Mouse (Mus musculus) megakaryocyte, embryonic 14.5 days (primary cell): Measurements from ENCODE around the gene Kcnk2. TPM values are rescaled to one million over a fixed set of nuclear protein-coding genes. Genes with fewer than 3 reads are reported as not detected.
"Not testable (repeated sequence)": the region's sequence is repeated elsewhere in the genome, so short reads cannot be mapped to it uniquely, and the experiment has no call there.

Experiments
- H3K27me3 ChIP-seq: replicated peaks from 2 replicates; pipeline ENCODE3; 2012; ENCODE audit warnings: inconsistent platforms
- H3K36me3 ChIP-seq: replicated peaks from 2 replicates; pipeline ENCODE3; 2012; ENCODE audit warnings: low read length, inconsistent platforms, mixed read lengths
- H3K4me1 ChIP-seq: 2 replicates; pipeline ENCODE4 v1.6.1; 2012; ENCODE audit warnings: inconsistent platforms
- H3K4me3 ChIP-seq: replicated peaks from 2 replicates; pipeline ENCODE3; 2012; ENCODE audit warnings: moderate library complexity, mild to moderate bottlenecking, inconsistent platforms
- H3K9me3 ChIP-seq: 2 replicates; pipeline ENCODE4 v1.6.1; 2012; ENCODE audit warnings: inconsistent platforms
- FLI1 ChIP-seq: IDR thresholded peaks from 2 replicates; pipeline ENCODE4 v1.6.1; 2012; ENCODE audit warnings: low read length, inconsistent platforms, mixed read lengths
- GATA1 ChIP-seq: IDR thresholded peaks from 3 replicates; pipeline ENCODE4 v1.6.1; 2012; ENCODE audit warnings: mixed read lengths, low read length, inconsistent platforms, borderline replicate concordance
- polyA plus RNA-seq: library from polyadenylated mRNA; stranded (reverse); fragments of >175 nt; gene quantifications from 2 replicates; pipeline ENCODE4 v1.2.3, GENCODE M21; 2012; ENCODE audit warnings: low replicate concordance; ENCODE audit not compliant: insufficient read depth

The Kcnk2 gene
- polyA plus RNA-seq, 1 experiment = not detected

DNA sequence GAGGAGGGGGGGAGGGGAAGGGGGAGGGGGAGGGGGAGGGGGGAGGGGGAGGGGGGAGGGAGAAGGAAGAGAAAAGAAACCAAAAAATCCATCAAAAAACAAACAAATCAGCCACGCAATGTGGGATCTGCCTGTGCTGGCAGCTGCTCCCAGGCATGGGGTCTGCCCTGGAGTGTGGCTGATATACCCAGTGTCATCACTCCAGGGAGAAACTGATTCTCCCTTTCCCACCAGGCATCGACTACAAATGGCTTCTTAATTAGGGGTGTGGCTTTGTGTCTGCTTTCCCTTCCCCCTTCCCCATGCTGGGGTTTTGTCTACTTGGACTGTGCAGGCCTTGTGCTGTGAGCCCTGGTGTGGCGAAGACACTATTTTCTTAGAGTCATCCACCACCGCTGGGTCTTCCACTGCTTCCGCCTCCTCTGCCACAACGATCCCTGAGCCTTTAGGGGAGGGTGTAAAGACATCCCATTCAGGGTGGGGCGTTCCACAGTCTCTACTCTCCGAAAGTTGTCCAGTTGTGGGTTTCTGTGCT, 97.0 kb downstream of the Kcnk2 start:
- no peak for TF ChIP-seq GATA1
- TF ChIP-seq FLI1 = no peak
- H3K27me3 ChIP-seq = no peaks in the 10 kb centered on the region
- H3K9me3 ChIP-seq = peaks cover 28% of the 10 kb centered on the region
- no peak overlapping the region for H3K4me3 ChIP-seq
- no peaks in the 10 kb centered on the region for H3K36me3 ChIP-seq
- H3K4me1 ChIP-seq = no peaks in the 10 kb centered on the region

DNA sequence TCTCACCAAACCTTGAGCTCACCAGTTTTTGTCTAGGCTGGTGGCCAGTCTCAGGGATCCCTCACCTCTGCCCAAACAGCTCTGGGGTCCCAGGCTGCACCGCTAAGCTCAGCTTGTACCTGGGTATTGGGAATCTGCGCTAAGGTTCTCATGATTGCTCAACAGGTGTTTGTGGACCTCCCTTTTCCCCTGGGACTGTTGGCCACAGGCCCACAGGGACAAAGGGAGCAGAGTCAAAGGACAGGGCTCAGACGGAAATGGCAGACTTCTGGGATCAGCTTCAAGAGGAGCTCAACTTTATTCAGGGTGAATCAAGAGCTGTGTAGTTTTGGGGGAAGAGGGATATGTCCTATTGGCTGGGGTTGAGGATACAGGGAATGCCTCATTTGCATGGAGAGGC, 99.1 kb downstream of the Kcnk2 start:
- no peak for TF ChIP-seq GATA1
- no peak for TF ChIP-seq FLI1
- H3K4me3 ChIP-seq = no peak overlapping the region
- peaks cover 28% of the 10 kb centered on the region for H3K9me3 ChIP-seq
- H3K27me3 ChIP-seq = no peaks in the 10 kb centered on the region
- H3K4me1 ChIP-seq = no peaks in the 10 kb centered on the region
- H3K36me3 ChIP-seq = no peaks in the 10 kb centered on the region

DNA sequence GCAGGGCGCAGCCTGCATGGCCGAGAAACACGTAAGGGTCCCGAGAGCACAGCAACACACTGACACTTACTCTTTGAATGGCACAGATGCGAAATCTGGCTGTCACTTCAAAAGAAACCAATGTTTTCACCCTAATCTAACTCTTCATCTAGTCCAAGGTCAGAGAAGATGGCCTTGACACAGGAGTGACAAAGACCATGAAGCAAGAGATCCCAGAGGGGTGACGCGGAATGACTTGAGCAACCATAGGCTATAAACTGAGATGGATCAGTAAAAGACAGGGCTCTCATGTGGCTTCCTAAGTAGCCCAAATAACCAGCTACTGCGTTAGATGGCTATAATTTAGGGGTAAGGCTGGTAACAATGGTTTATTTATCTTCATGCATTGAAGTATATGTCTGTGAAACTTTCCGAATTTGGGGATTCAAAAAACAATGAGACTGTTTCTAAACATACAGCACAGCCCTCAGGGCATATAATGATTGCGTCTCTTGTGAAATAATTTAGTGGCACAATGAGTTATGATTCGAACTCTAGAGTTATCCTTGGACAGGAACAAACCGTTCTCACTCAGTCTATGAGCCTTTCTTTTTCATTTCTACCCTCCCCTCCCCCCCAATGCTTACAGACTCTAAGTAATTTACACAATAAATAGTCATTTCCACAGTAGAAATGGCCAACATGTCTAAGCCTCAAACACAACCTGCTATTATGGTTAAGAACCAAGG, 108.2 kb downstream of the Kcnk2 start:
- TF ChIP-seq FLI1 = no peak
- TF ChIP-seq GATA1 = no peak
- Histone ChIP-seq H3K4me3 (no peak overlapping the region), H3K9me3 (peaks cover 25% of the 10 kb centered on the region), H3K36me3 (no peaks in the 10 kb centered on the region), H3K27me3 (no peaks in the 10 kb centered on the region), H3K4me1 (no peaks in the 10 kb centered on the region)

DNA sequence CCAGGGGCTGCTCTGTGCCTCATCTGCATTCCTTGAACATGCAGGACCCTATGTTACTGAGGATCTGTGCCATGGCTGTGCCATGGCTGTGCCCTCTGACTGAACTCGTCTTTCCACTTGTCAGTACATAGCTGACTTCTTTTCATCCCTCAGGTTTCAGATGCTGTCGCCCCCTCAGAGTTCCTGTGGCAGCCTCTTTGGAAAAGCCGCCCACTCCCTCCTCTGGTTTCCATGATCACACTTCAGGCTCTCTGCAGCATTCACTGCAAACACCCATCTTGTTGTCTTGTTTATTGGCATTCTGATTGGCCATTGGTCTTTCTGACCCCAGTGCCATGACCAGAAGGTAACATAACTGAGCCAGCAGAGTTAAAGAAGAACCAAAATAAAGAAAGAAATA, 111.2 kb downstream of the Kcnk2 start:
- H3K4me1 ChIP-seq = no peaks in the 10 kb centered on the region
- H3K4me3 ChIP-seq = no peak overlapping the region
- H3K9me3 ChIP-seq = peaks cover 21% of the 10 kb centered on the region
- no peaks in the 10 kb centered on the region for H3K36me3 ChIP-seq
- no peak for TF ChIP-seq GATA1
- TF ChIP-seq FLI1 = no peak
- no peaks in the 10 kb centered on the region for H3K27me3 ChIP-seq

DNA sequence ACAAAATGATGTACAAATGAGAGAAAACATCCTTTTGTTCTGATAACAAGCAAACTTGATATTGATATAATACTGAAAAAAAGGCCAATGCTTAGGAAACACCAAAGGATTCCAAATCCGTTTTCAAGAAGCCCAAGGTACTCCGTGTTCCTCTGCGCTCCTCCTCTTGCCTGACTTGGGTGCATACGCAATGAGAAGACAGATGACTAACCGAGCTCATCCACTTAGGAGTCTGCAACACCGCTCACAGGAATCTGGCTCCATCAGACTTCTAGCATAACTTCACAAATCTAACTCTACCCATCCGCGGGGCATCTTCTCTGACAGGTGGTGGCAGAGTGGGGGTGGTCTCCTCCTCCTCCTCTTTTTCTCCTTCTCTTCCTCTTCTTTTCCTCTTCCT, 113.1 kb downstream of the Kcnk2 start:
- H3K4me3 ChIP-seq = no peak overlapping the region

DNA sequence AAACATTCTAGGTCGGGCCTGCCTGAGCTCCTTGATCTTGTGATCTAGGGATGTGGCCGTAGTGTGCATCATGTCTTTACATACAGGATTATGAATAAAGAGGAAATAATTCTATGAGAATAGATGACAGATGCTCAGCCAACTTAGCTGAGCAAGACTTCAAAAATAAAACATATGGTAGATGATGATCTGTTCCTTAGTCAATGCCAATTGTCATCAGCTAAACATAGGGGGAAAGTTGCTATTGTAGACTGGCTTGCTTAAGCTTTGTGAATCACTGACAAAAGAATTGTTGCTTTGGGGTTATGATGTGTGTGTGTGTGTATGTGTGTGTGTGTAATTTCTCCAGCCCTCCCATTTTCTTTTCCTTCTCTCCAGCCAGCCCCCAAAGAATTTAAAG, 129.8 kb downstream of the Kcnk2 start:
- H3K4me1 ChIP-seq = no peaks in the 10 kb centered on the region
- H3K4me3 ChIP-seq = no peak overlapping the region
- H3K36me3 ChIP-seq = no peaks in the 10 kb centered on the region
- TF ChIP-seq FLI1 (no peak), GATA1 (no peak)
- H3K27me3 ChIP-seq = no peaks in the 10 kb centered on the region
- H3K9me3 ChIP-seq = peaks cover 39% of the 10 kb centered on the region

More for the DNA sequence above, 113.1 kb downstream of the Kcnk2 start:
- Histone ChIP-seq H3K4me1 (no peaks in the 10 kb centered on the region), H3K9me3 (peaks cover 19% of the 10 kb centered on the region), H3K27me3 (no peaks in the 10 kb centered on the region), H3K36me3 (no peaks in the 10 kb centered on the region)
- TF ChIP-seq FLI1 = no peak
- TF ChIP-seq GATA1 = no peak

DNA sequence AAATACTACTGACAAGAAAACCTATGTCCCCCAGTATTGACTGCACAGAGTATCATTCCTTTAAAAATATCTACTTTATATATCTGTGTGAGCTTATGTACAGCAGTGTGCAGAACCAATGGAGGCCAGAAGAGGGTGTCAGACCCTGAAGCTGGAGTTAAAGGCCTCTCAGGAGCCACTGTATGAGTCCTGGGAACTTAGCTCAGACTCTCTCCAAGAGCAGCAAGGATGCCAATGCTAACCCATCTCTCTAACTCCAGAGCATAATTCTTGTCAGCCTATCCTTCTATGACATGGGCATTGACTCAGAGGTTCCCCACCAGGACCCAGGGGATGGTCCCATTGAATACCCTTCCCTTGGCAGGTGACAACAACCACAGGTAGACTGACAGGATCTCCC, 148.4 kb downstream of the Kcnk2 start:
- H3K27me3 ChIP-seq = no peaks in the 10 kb centered on the region
- H3K36me3 ChIP-seq = no peaks in the 10 kb centered on the region
- TF ChIP-seq GATA1 = no peak
- no peak for TF ChIP-seq FLI1
- H3K4me1 ChIP-seq = no peaks in the 10 kb centered on the region
- H3K9me3 ChIP-seq = peaks cover 38% of the 10 kb centered on the region
- H3K4me3 ChIP-seq = no peak overlapping the region

DNA sequence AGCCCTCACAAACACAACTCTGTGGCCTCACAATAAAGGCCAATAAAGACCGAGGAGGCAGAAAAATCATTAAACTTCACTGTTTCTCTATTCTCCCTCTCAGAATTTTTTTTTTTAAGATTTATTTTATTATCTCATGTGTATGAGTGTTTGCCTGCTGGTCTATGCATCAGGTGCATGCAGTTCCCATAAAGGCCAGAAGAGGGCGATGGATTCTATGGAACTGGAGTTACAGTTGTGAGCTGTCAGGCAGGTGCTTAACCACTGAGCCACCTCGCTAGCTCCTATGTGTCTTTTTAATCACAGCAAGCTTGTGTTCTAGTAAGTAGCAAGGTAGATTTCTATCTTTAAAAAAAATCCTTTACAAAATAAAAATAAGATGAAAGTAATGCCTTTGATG, 148.9 kb downstream of the Kcnk2 start:
- Histone ChIP-seq H3K9me3 (peaks cover 39% of the 10 kb centered on the region), H3K4me3 (no peak overlapping the region), H3K4me1 (no peaks in the 10 kb centered on the region), H3K36me3 (no peaks in the 10 kb centered on the region), H3K27me3 (no peaks in the 10 kb centered on the region)
- TF ChIP-seq FLI1 = no peak
- no peak for TF ChIP-seq GATA1

DNA sequence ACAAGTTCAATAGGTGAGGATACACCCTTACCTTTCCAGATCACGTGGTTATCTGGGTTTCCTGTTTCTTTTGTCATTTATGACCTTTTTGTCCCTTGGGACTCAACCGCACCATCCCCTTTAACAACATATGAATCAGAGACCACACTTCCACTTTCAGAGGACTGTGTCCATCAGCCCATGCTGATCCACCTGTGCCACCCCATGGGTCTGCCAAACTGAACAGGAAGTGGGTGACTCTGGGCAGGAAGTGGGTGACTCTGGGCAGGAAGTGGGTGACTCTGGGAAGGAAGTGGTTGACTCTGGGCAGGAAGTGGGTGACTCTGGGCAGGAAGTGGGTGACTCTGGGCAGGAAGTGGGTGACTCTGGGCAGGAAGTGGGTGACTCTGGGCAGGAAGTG, 158.9 kb downstream of the Kcnk2 start:
- H3K9me3 ChIP-seq = peaks cover 41% of the 10 kb centered on the region
- not testable (repeated sequence) for H3K4me3 ChIP-seq, H3K36me3 ChIP-seq, H3K27me3 ChIP-seq, H3K4me1 ChIP-seq

DNA sequence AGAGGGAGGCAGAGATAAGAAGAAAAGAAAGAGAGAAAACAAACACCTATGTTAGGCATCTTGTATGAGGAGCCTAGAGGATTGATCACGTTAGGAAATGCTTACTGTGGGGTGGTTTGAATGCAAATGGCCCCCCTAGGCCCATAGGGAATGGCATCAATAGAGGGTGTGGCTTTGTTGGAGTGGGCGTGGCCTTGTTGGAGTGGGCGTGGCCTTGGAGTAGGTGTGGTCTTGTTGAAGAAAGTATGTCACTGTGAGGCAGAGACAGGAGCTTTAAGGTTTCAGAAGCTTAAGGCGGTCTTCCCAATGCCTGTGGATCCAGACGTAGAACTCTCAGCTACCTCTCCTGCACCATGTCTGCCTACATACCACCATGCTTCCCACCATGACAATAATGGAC, 166.8 kb downstream of the Kcnk2 start:
- TF ChIP-seq GATA1 = no peak
- TF ChIP-seq FLI1 = no peak
- no peak overlapping the region for H3K4me3 ChIP-seq
- peaks cover 26% of the 10 kb centered on the region for H3K9me3 ChIP-seq
- no peaks in the 10 kb centered on the region for H3K4me1 ChIP-seq
- no peaks in the 10 kb centered on the region for H3K36me3 ChIP-seq
- H3K27me3 ChIP-seq = no peaks in the 10 kb centered on the region

DNA sequence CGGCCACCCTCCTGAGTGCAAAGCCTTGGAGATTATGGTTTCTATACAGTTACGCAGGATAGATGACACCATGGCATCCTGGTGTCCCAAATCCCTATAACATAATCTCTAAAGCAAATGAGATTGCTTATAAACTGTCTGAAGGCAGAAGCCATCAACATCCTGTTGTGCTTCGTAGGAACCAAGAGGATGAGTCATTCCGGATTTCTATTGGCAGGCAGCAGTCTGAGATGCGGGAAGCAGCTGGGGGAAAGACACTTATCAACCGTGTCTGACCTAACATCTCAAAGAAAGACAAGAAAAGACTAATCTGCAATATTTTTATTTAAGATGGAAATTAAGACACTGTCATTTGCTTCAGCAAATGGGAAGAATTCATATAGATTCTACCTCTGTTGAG, 169.2 kb downstream of the Kcnk2 start:
- Histone ChIP-seq H3K27me3 (no peaks in the 10 kb centered on the region), H3K4me1 (no peaks in the 10 kb centered on the region), H3K9me3 (peaks cover 38% of the 10 kb centered on the region), H3K36me3 (no peaks in the 10 kb centered on the region), H3K4me3 (no peak overlapping the region)
- TF ChIP-seq FLI1 (no peak), GATA1 (no peak)
